Mouse (Mus musculus): Measurements from ENCODE around the gene Dusp16.

DNA sequence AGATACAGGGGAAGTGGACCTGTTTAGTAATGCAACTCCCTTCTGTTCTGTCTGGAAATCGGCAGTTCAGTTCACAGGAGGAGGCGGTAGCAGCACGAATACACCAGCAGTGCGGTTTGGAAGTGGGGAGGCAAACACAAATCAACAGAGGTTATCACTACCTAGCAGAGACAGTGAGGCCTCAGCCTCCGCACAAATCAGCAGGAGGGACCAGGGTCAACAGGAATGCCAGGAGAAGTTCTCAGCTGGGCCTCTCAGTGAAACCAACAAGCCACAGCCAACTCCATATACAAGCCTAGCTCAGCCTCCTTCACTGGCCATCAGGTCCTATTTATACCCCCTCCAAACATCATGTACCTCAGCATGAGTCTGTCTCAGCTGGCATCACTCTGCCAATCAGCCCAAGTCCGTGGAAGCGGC is 10.9 kb downstream of the Dusp16 start:
- no peak for TF ChIP-seq CTCF (conservative IDR thresholded peaks at IDR 0.05; ENCODE audit: insufficient read depth, insufficient read length, low read depth, low read length)
- TF ChIP-seq POLR2A (IDR thresholded peaks at IDR 0.05; ENCODE audit: low read depth, low read length), result no peak
